Mouse (Mus musculus): ENCODE data around the gene Armh1.
A peak's percentile ranks its signal among the peaks of the same experiment; 100 is the strongest.
"Not testable (repeated sequence)": the region's sequence is repeated elsewhere in the genome, so short reads cannot be mapped to it uniquely, and the experiment has no call there.

Gene Armh1

DNA sequence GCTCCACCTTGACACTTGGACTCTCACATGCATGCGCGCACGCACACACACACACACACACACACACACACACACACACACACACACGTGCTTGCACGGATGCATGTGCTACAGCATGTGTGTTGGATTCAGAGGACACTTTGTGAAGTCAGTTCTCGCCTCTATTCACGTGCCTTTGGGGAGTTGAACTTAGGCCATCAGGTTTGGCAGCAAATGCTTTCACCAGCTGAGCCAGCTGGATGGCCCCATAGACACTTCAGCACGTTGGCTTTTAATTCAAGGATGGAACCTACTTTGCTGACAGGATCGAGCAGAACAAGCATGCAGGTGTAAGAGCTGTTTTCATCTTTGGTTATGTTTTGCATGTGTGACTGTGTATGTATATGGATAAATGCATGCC lies 30.1 kb downstream of the Armh1 start:
- DNase-seq (ENCODE audit: low read depth, low spot score) = no peak

DNA sequence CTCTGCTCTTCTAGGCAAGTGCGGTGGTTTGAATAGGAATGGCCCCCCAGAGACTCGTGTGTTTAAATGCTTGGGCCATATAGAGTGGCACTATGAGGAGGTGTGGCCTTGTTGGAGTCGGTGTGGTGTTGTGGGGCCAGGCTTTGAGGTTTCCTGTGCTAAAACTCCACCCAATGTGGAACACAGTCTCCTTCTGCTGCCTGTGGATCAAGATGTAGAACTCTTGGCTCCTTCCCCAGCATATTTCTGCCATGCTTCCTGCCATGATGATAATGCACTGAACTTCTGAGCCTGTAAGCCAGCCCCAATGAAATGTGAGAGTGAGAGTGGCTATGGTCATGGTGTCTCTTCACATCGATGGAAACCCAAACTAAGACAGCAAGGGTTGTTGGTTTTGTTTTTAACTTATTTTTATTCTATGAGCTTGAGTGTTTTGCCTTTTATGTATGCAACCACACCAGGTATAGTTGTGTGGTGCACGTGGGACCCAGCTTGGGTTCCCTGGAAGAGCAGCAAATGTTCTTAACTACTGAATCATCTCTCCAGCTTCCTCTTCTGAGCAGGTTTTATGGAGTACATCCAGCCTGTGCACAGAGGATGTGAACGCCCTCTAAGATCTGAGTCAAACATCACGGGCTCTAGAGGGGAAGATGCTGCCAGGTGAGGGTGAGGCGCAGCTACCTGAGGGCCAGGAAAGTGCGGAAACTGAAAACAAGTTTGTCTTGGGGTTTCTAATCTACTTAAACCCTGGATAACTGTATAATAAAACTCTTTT lies 31.0 kb downstream of the Armh1 start:
- DNase-seq (ENCODE audit: low read depth, low spot score) = no peak

DNA sequence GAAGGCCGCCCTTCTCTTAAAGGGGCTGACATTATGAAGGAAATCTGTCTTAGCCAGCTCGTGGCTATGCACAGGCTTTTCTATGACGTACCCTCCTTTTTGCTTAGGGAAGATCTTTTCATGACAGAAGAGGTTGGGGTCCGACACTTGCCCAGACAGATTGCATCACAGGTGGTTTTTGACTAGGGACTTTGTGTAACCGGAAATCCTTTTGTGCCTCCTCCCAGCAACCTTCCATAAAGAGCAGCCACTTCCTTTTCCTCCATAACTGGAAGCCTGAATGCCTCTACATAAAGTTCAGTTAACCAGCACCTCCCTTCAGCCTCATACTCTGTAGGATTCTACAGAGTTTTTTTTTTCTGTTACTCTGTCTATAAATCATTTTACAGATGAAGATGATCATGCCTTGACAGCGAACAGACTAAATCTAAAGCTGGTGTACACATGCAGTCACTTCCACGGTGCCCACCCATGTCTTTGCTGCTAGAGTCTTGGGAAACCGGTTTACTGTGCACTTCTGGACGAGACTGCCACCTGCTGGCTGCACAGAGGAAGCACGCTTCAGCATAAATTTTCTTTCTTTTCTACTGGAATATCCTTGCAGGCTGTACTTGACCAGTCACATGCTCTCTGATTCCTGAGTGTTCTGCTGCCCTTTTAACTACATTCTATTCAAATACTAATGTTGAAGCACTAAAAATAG lies 33.3 kb downstream of the Armh1 start:
- DNase-seq (ENCODE audit: low read depth, low spot score) = peak; percentile 72

DNA sequence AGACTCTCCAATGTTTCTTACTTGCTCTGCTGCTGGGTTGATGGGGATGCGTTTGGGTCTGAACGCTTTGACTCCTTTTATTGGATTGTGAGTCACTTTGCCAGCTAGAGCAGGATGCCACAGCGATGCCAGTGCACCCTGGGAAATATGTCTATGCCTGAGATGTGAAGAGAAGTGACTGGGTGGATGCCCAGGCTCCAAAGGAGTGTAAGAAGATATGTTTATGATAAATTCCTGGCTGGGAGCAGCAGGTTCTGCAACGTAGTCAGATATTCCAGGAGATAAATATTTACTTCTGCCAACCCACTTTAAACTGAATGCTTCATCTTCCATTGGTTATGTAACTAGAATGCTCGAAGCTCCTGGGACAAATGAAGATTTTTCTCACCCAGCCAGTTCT lies 34.9 kb downstream of the Armh1 start:
- DNase-seq (ENCODE audit: low read depth, low spot score) = peak; percentile 9

DNA sequence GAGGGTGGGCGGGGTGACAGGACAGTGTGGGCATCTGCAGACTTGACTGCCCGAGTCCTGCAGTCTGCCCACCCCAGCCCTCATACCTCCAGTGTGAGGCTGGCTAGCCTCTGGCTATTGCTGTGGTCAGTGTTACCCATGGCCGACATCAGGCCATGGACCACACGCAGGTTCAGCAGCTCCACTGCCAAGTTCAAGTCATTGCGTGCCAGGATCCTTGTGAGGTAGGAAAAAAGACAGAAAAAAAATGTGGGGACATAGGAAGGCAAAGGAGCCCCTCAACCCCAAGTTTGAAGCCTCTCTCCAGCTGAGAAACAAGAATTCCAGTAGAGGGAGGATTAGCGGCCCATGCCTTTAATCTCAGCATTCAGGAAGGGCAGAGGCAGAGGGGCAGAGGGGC lies 37.7 kb downstream of the Armh1 start:
- DNase-seq (ENCODE audit: low read depth, low spot score) = no peak

DNA sequence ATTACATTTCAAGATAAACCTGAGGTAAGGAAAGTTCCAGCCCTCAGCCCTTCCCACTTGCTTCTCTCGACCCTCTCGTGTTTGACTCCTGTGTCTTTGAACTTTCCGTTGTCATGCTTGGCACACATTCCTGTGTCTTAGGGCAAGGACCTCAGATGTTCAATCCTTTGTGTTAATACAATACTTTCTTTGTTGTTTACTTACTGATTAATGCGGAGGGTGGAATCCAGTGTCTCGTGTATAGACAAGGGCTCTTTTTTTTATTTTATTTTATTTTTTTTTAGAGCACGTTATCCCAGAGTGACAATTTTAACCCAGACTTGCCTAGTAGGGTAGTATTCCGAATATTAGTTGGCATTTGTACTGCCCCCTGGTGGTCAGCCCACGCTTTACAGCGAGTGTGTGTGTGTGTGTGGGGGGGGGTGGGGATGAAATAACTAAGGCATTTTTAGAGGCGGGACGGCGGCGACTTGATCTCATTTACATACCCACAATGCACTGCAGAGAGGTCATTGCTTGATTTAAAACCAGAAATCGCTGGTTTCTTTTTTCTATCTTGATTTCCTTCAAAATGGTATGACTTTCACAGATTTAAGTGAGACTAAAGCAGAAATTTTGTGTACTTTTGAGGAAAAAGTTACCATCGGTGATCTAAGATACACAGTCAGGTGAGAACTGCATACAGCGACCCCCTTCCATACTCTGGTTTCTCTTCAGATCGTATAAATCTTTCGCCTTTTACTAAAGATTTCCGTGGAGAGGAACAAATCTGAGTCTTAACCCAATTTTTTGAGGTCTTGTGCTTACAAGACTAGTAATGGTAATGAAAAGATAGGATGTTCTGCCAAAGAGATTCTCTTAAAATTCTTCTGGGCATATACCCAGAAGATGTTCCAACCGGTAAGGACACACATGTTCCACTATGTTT lies 41.5 kb downstream of the Armh1 start:
- DNase-seq (ENCODE audit: low read depth, low spot score) = peak; percentile 91

DNA sequence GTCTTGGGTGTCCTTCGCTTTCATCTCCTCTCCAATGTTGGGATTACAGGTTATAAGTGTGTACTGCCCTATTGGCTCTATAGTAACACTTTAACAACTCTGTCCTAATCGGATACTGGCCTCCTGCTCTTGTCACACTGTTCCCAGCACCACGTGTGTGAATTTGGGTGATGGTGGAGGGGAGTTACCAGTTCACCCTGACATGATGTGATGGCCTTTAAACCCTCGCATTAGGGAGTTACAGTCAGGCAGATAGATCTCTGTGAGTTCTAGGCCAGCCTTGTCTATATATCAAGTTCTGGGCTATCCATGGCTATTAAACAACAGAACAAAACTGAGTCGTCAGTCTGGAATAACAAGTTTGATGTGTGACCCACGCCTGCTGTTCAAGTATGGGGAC lies 42.3 kb downstream of the Armh1 start:
- DNase-seq (ENCODE audit: low read depth, low spot score) = no peak

DNA sequence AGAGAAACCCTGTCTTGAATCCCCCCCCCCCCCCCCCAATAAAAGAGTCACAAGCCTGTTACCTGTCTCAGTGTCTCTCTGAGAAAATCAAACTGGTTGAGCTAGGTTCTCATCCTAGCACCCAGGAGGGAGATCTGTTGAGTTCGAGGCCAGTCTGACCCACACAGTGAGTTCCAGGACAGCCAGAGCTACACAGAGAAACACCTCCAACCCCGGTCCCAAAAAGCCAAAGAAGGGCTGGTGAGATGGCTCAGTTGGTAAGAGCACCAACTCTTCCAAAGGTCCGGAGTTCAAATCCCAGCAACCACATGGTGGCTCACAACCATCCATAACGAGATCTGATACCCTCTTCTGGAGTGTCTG lies 49.0 kb downstream of the Armh1 start:
- no peak for DNase-seq (ENCODE audit: low read depth, low spot score)

DNA sequence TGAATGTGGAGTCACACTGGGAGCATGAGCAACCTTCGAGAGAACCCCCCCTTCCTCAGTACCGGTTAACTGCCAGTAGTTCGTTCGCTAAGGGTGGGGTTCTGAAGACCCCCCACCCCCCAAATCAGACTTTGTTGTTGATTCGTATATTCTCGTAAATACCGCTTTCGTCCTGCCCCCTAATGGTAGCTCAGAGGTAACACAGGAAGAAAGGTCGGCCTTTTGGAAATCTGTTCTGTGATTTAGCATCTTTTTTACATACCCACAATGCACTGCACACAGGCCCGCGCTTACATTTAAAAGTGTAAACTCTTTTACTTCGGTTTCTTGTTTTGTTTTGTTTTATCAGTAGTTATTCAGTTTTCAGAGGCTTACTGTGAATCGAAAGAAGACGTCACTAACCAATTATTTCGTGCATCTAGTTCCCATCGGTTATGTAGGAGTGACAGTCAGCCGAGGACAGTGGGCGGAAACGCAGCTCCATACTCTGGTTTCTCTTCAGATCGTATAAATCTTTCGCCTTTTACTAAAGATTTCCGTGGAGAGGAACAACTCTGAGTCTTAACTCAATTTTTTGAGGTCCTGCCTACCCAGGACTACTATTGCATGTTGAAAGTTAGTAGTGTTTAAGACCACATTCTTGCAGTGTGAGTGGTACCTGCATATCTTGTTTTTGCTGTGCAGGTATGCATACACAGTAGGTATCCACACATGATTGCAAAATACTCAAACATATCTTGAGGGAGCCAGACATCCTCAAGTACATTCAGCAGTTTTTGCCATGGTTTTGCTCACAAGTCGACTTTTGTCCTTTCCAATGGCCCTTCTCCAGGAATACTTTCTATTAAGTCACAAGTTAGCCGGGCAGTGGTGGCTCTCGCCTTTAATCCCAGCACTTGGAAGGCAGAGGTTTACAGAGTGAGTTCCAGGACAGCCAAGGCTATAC lies 49.6 kb downstream of the Armh1 start:
- peak; percentile 94 for DNase-seq (ENCODE audit: low read depth, low spot score)

DNA sequence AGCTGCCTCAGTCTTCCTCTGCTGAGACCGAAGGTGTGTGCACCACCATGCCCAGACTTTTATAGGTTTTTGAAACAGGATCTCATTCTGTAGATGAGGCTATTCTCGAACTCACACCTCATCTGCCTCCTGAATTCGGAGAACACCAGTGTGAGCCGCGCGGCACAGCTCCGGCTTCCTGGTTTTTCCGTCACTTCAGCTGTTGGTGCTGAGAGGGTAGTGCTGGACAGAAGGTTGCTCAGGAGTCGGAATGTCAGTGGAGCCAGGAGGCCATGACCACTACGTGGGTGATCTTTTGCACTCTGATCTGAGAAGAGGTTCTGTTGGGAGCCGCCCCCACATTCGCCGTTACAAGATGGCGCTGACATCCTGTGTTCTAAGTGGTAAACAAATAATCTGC lies 60.1 kb downstream of the Armh1 start:
- no peak for DNase-seq (ENCODE audit: low read depth, low spot score)

DNA sequence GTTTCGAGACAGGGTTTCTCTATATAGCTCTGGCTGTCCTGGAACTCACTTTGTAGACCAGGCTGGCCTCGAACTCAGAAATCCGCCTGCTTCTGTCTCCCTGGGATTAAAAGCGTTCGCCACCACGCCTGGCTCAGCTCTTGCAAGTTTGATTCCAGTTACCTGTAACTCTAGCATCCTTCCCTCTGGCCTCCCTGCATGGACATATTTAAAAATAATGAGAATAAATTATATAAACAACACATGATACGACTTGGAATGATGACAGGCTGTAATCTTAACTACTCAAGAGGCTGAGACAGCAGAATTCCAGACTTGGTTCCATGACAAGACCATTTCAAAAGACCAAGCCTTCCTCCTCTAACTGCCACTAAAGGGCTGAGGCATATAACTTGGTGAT lies 61.3 kb downstream of the Armh1 start:
- DNase-seq (ENCODE audit: low read depth, low spot score) = peak; percentile 84

DNA sequence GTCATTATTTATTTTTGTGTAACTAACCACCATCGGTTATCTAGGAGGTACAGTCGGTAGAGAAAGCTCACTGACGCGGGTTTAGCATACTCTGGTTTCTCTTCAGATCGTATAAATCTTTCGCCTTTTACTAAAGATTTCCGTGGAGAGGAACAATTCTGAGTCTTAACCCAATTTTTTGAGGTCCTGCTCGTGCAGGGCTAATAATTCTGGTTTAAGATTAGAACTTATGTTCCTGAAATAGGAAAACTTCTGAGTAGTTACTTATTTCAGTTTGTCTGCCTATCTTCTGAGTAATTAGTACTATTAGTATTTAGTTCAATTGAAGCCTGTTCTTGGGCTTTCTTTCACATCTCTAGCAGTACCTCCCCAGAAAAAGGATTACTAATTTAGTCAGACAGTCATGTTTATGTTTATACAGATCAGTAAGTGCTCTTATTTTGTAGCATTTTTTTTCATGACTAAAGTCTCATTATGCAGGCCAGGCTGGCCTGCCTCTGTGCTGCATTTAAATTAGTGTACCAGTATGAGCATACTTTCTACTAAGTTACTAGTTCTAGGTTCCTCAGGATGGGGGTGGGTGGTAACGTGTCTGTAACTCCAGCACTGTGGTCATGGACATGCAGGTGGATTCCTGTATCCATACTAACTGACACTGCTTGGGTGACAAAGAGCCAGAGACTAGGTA lies 61.9 kb downstream of the Armh1 start:
- peak; percentile 96 for DNase-seq (ENCODE audit: low read depth, low spot score)

DNA sequence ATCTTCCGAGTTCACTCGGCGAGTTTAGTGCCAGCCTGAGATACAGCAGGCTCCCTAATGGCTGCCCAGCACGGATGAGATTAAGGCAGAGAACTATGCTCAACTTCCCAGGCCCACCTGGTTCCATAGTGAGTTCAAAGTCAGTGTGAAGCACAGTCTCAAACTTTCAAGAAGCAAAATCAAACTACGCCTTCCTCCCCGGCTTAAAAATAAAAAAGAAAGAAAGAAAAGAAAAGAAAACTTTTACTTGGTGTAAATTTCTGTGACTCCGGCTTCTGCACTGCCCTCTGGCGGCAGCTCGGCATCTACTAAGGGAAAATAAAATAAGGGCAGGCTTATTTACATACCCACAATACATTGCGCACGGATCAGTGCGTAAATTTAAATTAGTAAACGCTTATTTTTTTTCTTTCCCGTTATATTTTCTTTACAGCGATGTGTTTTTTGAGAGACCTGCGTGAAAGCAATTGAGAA lies 62.5 kb downstream of the Armh1 start:
- peak; percentile 89 for DNase-seq (ENCODE audit: low read depth, low spot score)

DNA sequence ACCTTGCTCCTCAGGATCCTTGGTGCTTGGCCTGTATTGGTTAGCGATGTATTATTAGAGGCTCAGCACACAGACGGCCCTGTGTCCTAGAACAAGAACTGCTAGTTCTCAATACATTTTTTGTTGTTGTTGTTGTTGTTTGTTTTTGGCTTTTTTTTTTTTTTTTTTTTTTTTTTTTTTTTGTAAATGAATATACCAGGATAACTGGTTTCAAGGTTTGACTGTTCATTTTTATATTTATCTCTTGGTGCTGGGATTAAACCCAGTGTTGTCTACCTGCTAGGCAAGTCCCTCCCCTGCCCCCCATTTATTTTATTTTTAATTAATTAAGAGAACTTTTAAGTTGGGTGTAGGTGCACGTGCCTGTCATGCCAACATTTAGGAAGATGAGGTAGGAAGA lies 63.0 kb downstream of the Armh1 start:
- no peak for DNase-seq (ENCODE audit: low read depth, low spot score)

DNA sequence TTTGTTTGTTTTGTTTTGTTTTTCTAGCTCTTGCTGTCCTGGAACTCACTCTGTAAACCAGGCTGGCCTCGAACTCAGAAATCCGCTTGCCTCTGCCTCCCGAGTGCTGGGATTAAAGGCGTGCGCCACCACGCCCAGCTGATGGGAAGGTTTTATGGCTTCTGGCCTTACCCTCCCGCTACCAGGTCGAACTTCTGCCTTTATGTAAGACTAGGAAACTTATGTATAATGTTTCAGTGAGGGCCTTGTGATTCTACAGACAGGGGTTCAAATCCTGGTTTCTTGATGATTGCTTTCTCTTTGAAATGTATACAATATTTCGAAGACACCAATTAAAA lies 69.2 kb downstream of the Armh1 start:
- DNase-seq (ENCODE audit: low read depth, low spot score) = not testable (repeated sequence)

DNA sequence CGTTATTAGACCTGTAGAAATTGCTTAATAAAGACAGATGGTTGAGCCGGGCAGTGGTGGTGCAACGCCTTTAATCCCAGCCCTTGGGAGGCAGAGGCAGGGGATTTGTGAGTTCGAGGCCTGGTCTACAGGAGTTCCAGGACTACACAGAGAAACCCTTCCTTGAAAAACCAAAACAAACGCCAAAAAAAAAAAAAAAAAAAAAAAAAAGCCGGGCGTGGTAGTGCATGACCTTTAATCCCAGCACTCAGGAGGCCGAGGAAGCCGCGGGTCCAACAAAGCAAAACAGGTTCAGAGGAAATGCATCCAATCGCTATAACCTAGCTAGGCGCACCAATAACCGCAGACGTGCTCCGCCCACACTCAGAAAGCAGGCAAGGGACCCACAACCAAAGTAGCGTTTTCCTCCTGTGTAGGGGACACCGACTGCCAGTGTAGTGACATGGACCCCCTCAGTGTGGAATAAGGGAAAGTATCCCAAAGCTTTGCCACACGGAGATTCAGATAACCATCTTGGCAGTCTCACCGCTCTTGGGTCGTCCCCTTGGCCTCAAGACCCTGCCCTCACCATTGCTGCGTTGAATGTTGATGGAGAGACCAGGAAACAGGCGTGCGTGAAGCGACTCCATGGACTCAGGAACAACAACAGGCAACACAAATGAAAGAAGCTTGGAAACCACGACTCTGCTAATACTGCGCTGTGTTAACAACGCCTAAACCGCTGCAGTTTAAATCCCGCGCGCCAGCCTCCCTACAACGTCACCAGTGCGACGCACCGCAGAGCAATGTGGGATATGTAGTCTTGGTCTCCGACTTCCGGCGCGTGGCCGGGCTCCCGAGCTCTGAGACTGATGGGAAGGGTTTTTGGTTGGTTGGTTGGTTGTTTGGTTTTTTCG lies 69.8 kb downstream of the Armh1 start, which contains the start of gene Kif2c:
TSS of gene Kif2c (minus strand) at position 777 of the 896 bp plus-strand sequence.
- DNase-seq (ENCODE audit: low read depth, low spot score) = peak; percentile 95

DNA sequence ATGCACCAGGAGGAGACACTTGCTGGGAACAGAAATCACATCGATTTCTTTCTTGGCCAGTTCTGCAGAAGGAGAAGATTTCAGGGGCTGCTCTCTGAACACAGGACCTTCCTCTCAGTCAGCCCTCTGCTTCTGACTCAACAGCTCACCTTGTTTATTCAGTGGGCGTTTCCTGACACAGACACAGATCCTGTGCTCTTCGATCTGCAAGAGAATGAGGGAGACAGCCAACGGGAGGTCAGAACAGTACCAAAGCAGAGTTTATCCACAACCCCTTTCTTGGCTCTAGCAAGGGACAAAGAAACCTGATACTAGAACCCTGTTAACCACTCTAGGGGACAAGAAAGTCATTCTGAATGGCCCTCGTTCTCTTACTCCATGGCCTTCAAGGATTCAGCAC lies 82.0 kb downstream of the Armh1 start:
- no peak for DNase-seq (ENCODE audit: low read depth, low spot score)

Data from 3T3-L1 (cell line).